Mouse (Mus musculus) ES-Bruce4 (cell line): ENCODE measurements around the gene Gja5. TPM values are rescaled to one million over a fixed set of nuclear protein-coding genes. Genes with fewer than 3 reads are reported as not detected.
A peak's percentile ranks its signal among the peaks of the same experiment; 100 is the strongest.
"Not testable (repeated sequence)": the region's sequence is repeated elsewhere in the genome, so short reads cannot be mapped to it uniquely, and the experiment has no call there.

ENCODE experiments used
- H3K27ac ChIP-seq: 2 replicates; pipeline ENCODE4 v1.5.1; 2012; ENCODE audit warnings: low read length, inconsistent platforms; ENCODE audit not compliant: insufficient read depth
- H3K27me3 ChIP-seq: 2 replicates; pipeline ENCODE4 v1.6.1; 2012; ENCODE audit warnings: mild to moderate bottlenecking, low read length, inconsistent platforms; ENCODE audit not compliant: control insufficient read depth, poor library complexity, insufficient read depth, severe bottlenecking
- H3K36me3 ChIP-seq: 2 replicates; pipeline ENCODE4 v1.6.1; 2012; ENCODE audit warnings: inconsistent platforms, mild to moderate bottlenecking, low read length, moderate library complexity; ENCODE audit not compliant: control insufficient read depth, poor library complexity, insufficient read depth, severe bottlenecking
- H3K4me1 ChIP-seq: one replicate; pipeline ENCODE4 v1.8.1; 2011; ENCODE audit warnings: low read length; ENCODE audit not compliant: control insufficient read depth, insufficient read depth
- H3K4me3 ChIP-seq: 2 replicates; pipeline ENCODE4 v1.5.1; 2011; ENCODE audit warnings: low read depth, mild to moderate bottlenecking, low read length
- H3K9ac ChIP-seq: 2 replicates; pipeline ENCODE4 v1.6.1; 2012; ENCODE audit warnings: low read depth, mild to moderate bottlenecking, inconsistent platforms; ENCODE audit not compliant: poor library complexity, severe bottlenecking
- H3K9me3 ChIP-seq: replicated peaks from 2 replicates; pipeline ENCODE4 v1.6.1; 2012; ENCODE audit warnings: mild to moderate bottlenecking, low read length, inconsistent platforms; ENCODE audit not compliant: control insufficient read depth, poor library complexity, insufficient read depth, severe bottlenecking
- CTCF ChIP-seq: IDR thresholded peaks from one replicate; pipeline ENCODE4 v1.8.1; 2011; ENCODE audit warnings: low read depth, low read length
- EP300 ChIP-seq: IDR thresholded peaks from 2 replicates; pipeline ENCODE4 v1.6.1; 2011; ENCODE audit warnings: low read depth, low read length; ENCODE audit not compliant: insufficient read depth
- POLR2A ChIP-seq: IDR thresholded peaks from one replicate; pipeline ENCODE4 v1.8.1; 2011; ENCODE audit warnings: low read length; ENCODE audit not compliant: insufficient read depth
- polyA plus RNA-seq: library from polyadenylated mRNA; stranded (reverse); fragments of >200 nt; gene quantifications from 2 replicates; pipeline ENCODE4 v1.2.4, GENCODE M21; 2011; ENCODE audit warnings: low read depth; ENCODE audit not compliant: missing spikeins, insufficient read depth, insufficient read length

Gja5 gene
- polyA plus RNA-seq, 1 experiment: not detected

DNA sequence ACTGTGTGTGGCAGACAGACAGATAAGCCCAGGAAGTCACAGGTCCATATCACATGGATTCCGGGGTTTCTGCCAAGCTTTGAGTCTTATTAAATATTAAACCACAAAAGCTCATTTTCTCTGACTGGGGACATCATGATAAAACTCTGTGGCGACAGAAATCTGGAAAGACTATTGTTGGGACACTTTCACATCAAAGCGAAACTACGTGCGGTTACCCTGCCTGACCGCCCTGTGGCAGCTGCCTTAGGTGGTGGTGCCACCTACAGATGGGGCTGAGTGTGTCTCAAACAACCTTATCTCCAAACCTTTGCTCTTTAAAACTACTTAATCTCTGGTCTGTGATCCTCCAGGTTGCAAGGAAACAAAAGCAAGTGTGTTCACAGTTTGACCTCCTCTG lies 171.9 kb downstream of the Gja5 start:
- TF ChIP-seq POLR2A: no peak
- TF ChIP-seq CTCF: peak; percentile 40
- H3K9ac ChIP-seq: no peak overlapping the region
- no peaks in the 10 kb centered on the region for H3K27me3 ChIP-seq
- H3K36me3 ChIP-seq: no peaks in the 10 kb centered on the region
- no peak overlapping the region for H3K27ac ChIP-seq
- H3K9me3 ChIP-seq: no peaks in the 10 kb centered on the region
- no peaks in the 10 kb centered on the region for H3K4me1 ChIP-seq
- H3K4me3 ChIP-seq: no peak overlapping the region

GRCm38 (mm10) chr3:97078436-97078835 lies 173.9 kb downstream of the Gja5 start:
- Histone ChIP-seq H3K9me3 (no peaks in the 10 kb centered on the region), H3K4me1 (no peaks in the 10 kb centered on the region), H3K4me3 (no peak overlapping the region), H3K36me3 (no peaks in the 10 kb centered on the region), H3K27me3 (no peaks in the 10 kb centered on the region), H3K27ac (no peak overlapping the region), H3K9ac (no peak overlapping the region)
- peak; percentile 36 for TF ChIP-seq CTCF
- no peak for TF ChIP-seq POLR2A

- H3K36me3 ChIP-seq: no peaks in the 10 kb centered on the region
- no peaks in the 10 kb centered on the region for H3K27me3 ChIP-seq
- no peak overlapping the region for H3K4me3 ChIP-seq
- no peak overlapping the region for H3K27ac ChIP-seq
- peaks cover 8% of the 10 kb centered on the region for H3K9me3 ChIP-seq
- no peaks in the 10 kb centered on the region for H3K4me1 ChIP-seq
- TF ChIP-seq CTCF (no peak), EP300 (no peak), POLR2A (no peak)
- H3K9ac ChIP-seq: no peak overlapping the region
Measured at GRCm38 (mm10) chr3:97082156-97082555, 177.7 kb downstream of the Gja5 start.

DNA sequence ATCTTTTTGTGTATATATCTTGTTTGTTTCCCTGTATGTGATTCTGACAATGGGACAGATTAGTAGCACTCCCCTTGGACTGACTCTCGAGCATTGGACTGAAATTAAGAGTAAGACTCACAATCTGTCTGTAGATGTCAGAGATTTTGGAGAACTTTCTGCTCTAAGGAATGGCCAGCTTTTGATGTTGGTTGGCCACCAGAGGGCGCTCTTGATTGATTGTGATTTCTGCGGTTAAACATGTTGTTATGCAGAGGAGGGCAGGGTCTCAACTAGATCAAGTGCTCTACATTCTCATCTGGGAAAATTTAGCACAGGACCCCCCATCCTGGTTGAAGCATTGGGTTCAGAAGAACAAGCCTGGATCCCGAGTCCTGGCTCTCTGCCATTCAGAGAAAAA lies 182.8 kb downstream of the Gja5 start:
- Histone ChIP-seq H3K27ac (no peak overlapping the region), H3K27me3 (no peaks in the 10 kb centered on the region), H3K36me3 (no peaks in the 10 kb centered on the region), H3K9ac (no peak overlapping the region), H3K4me3 (no peak overlapping the region), H3K9me3 (peaks cover 21% of the 10 kb centered on the region), H3K4me1 (no peaks in the 10 kb centered on the region)
- TF ChIP-seq POLR2A: no peak
- TF ChIP-seq EP300: no peak
- TF ChIP-seq CTCF: no peak

DNA sequence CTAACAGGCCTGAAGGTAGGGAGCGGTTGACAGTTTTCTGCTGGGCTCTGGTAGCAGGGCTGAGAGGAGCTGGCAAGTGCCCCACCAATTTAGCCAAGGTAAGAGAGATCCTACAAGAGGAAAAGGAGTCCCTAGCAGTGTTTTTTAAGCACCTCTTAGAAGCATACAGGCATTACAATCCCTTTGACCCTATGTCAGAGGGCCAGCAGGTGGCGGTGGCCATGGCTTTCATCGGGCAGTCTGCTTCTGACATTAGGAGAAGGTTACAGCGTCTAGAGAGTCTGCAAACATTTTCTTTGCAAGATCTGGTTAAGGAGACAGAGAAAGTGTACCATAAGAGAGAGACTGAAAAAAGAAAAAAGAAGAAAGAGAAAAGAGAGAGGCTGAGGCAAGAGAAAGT lies 183.8 kb downstream of the Gja5 start:
- H3K27me3 ChIP-seq, H3K4me1 ChIP-seq, H3K9ac ChIP-seq, H3K4me3 ChIP-seq, H3K27ac ChIP-seq, H3K36me3 ChIP-seq: not testable (repeated sequence)
- peaks cover 25% of the 10 kb centered on the region for H3K9me3 ChIP-seq

- H3K27ac ChIP-seq, H3K9ac ChIP-seq, H3K4me1 ChIP-seq, H3K4me3 ChIP-seq, H3K27me3 ChIP-seq, H3K36me3 ChIP-seq: not testable (repeated sequence)
- H3K9me3 ChIP-seq: peaks cover 24% of the 10 kb centered on the region
Measured at GRCm38 (mm10) chr3:97091971-97092370, 187.5 kb downstream of the Gja5 start.

GRCm38 (mm10) chr3:97096664-97097063 lies 192.2 kb downstream of the Gja5 start:
- not testable (repeated sequence) for H3K4me3 ChIP-seq, H3K9ac ChIP-seq, H3K4me1 ChIP-seq

More at GRCm38 (mm10) chr3:97096664-97097063, 192.2 kb downstream of the Gja5 start:
- not testable (repeated sequence) for H3K27ac ChIP-seq, H3K27me3 ChIP-seq, H3K36me3 ChIP-seq
- peaks cover 11% of the 10 kb centered on the region for H3K9me3 ChIP-seq
